Mouse (Mus musculus): ENCODE results near the gene Trmt13. TPM values are rescaled to one million over a fixed set of nuclear protein-coding genes. Genes with fewer than 3 reads are reported as not detected.

Gene Trmt13
- 18.3 and 25.4 TPM in 2 replicates for polyA plus RNA-seq (2014; fragmentation: Nextera tagmentation; extraction: Ambion mirVana)

DNA sequence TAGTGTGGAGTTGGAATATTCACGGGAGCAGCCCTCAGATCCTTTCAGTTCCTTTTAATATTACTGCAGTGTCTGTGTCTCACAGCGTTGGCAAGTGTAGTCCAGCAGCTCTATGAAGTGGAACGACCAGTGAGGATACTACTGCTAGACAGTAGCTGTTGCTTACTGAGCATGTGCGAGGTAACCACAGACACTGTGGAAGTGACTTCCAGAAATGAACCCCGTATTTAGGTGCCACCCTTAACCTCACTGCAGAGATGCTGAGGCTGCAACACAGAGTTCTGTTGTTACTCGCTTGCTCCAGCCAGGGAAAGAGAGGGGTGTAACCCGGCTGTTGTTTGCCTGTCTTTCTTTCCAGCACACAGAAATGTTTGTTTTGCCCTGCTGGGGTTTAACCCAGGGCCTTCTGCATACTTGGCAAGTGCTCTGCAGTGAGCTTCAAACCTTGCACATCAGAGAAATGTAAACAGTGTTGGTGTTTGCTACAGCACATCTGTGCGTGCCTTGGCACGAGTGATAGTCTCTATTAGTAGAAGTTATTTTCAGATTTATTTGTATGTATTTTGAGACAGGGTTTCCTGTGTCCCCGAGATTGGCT is at the start of gene Trmt13:
Gene Trmt13 (minus strand): TSS at position 293 of the 598 bp plus-strand sequence.
- Histone ChIP-seq H3K4me2 (ENCODE audit: low read depth, low read length) (no peak within 1 kb of the TSS), H3K36me3 (replicated peaks; ENCODE audit: control insufficient read depth, insufficient read depth, low read depth, low read length) (no peaks in the 10 kb centered on the region; the same call in 1 of the 2 replicates), H3K27me3 (ENCODE audit: control insufficient read depth, insufficient read depth, low read length) (no peaks in the 10 kb centered on the region), H3K9ac (replicated peaks; ENCODE audit: low read length) (no peak within 1 kb of the TSS), H3K27ac (replicated peaks; ENCODE audit: low read depth, low read length) (no peak within 1 kb of the TSS), H3K4me3 (ENCODE audit: low read depth, low read length) (no peak within 1 kb of the TSS), H3K9me3 (replicated peaks; ENCODE audit: control insufficient read depth, low read length) (no peaks in the 10 kb centered on the region), H3K4me1 (ENCODE audit: control insufficient read depth, insufficient read depth, low read length) (no peaks in the 10 kb centered on the region)
- DNase-seq (ENCODE audit: low spot score) = no peak
- 81% methylated on average over 10 of the region's 10 CpGs for WGBS
- no peak for ATAC-seq (replicated peaks; ENCODE audit: insufficient number of reproducible peaks, low FRiP score, low TSS enrichment, low read depth)

DNA sequence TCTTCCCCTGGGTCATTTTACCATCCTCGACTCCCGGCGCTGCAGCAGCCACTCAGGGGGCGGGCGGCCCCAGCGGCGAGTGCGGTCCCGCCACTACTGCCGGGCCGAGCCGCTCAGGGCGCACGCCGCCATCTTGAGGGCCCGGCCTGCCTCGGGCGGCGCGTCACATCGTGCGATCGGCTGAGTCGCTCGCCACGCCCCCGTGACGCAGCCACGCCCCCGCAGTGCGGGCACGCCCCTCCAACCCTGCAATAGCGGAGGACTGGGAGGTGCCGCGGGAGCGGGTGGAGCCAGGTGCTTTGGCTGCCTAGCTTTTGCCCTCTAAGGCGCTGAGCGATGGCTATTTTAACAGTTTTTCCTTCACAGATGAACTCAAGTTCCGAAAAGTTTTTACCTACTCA is 48.1 kb upstream of the Trmt13 start, which contains the start of gene Mfsd14a:
Gene Mfsd14a (minus strand): TSS at position 215 of the 401 bp plus-strand sequence.
- H3K4me2 ChIP-seq (ENCODE audit: low read depth, low read length) = peak within 1 kb of the TSS; percentile 39
- ATAC-seq (replicated peaks; ENCODE audit: insufficient number of reproducible peaks, low FRiP score, low TSS enrichment, low read depth) (peak; percentile 98), DNase-seq (ENCODE audit: low spot score) (peak; percentile 97)
- H3K9me3 ChIP-seq (replicated peaks; ENCODE audit: control insufficient read depth, low read length) = no peaks in the 10 kb centered on the region
- peak within 1 kb of the TSS; percentile 99 for H3K4me3 ChIP-seq (ENCODE audit: low read depth, low read length)
- H3K9ac ChIP-seq (replicated peaks; ENCODE audit: low read length) = peak within 1 kb of the TSS; percentile 98
- H3K36me3 ChIP-seq (replicated peaks; ENCODE audit: control insufficient read depth, insufficient read depth, low read depth, low read length) = no peaks in the 10 kb centered on the region
- 0% methylated on average over 39 of the region's 39 CpGs for WGBS
- peak within 1 kb of the TSS; percentile 90 for H3K27ac ChIP-seq (replicated peaks; ENCODE audit: low read depth, low read length)
- H3K27me3 ChIP-seq (ENCODE audit: control insufficient read depth, insufficient read depth, low read length) = no peaks in the 10 kb centered on the region
- no peaks in the 10 kb centered on the region for H3K4me1 ChIP-seq (ENCODE audit: control insufficient read depth, insufficient read depth, low read length)

DNA sequence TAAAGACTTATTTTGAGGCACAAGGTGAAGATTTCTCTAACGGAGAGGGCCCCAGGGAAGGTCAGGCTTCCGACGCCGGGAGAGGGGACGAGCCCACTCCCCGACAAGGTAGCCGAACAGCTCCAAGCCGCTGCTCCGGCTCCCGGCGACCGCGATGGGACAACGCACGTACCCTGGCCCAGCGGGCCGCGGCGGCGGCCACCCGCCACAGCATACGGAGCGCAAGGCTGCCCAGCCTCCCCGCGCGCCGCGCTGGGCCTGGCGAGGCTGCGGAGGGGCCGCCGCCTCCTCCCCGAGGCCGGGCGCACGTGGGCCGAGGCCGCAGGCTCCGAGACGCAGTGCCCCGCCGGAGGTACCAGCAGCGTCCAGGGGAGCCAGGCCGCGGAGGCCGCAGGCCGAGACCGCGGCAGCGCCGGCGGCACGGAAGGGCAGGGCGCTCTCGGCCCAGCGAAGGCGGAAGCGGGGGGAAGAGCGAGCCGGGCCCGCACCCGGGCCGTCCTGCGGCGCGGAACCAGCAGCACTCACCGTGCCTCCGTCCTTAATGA is 47.6 kb upstream of the Trmt13 start:
- peak; percentile 44 for DNase-seq (ENCODE audit: low spot score)
- Histone ChIP-seq H3K9me3 (replicated peaks; ENCODE audit: control insufficient read depth, low read length) (no peaks in the 10 kb centered on the region), H3K27ac (replicated peaks; ENCODE audit: low read depth, low read length) (peak overlapping the region; percentile 90), H3K27me3 (ENCODE audit: control insufficient read depth, insufficient read depth, low read length) (no peaks in the 10 kb centered on the region), H3K9ac (replicated peaks; ENCODE audit: low read length) (peak overlapping the region; percentile 98), H3K4me1 (ENCODE audit: control insufficient read depth, insufficient read depth, low read length) (no peaks in the 10 kb centered on the region), H3K4me3 (ENCODE audit: low read depth, low read length) (peak overlapping the region; percentile 99), H3K36me3 (replicated peaks; ENCODE audit: control insufficient read depth, insufficient read depth, low read depth, low read length) (no peaks in the 10 kb centered on the region), H3K4me2 (ENCODE audit: low read depth, low read length) (peak overlapping the region; percentile 39)
- ATAC-seq (replicated peaks; ENCODE audit: insufficient number of reproducible peaks, low FRiP score, low TSS enrichment, low read depth) = peak; percentile 87
- under 1% methylated on average over 51 of the region's 68 CpGs for WGBS

DNA sequence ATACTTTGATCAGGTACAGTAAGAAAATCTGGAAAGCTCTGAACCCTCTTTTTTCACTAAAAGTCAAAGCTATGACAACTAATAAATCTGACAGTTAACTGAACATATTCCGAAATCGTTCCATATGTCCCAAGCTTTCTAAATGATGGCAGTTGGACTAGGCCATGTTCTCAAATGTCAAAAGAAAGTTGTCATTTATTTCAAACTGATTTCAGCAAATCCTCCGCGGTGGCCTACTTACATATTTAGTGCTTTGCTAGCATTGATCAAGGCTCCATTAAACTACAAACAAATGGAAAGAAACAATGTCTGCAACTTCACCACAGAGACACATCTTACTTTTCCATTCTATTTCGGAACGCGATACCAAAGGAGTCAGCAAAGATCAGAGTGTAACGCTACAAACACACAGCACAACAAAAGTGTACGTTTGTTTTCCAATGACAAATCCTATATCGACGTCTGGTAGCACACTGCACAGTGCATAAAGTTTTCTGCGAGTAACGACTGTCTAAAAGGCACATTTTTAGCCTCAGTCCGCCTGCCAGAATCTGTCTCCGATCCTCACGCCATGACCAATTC is 47.0 kb upstream of the Trmt13 start:
- peak; percentile 31 for DNase-seq (ENCODE audit: low spot score)
- peak overlapping the region; percentile 39 for H3K4me2 ChIP-seq (ENCODE audit: low read depth, low read length)
- H3K4me1 ChIP-seq (ENCODE audit: control insufficient read depth, insufficient read depth, low read length) = no peaks in the 10 kb centered on the region
- no peaks in the 10 kb centered on the region for H3K9me3 ChIP-seq (replicated peaks; ENCODE audit: control insufficient read depth, low read length)
- 6% methylated on average over 16 of the region's 16 CpGs for WGBS
- H3K27ac ChIP-seq (replicated peaks; ENCODE audit: low read depth, low read length) = peak overlapping the region; percentile 90; the same call in 1 of the 2 replicates
- ATAC-seq (replicated peaks; ENCODE audit: insufficient number of reproducible peaks, low FRiP score, low TSS enrichment, low read depth) = no peak
- H3K9ac ChIP-seq (replicated peaks; ENCODE audit: low read length) = peak overlapping the region; percentile 98
- H3K27me3 ChIP-seq (ENCODE audit: control insufficient read depth, insufficient read depth, low read length) = no peaks in the 10 kb centered on the region
- H3K4me3 ChIP-seq (ENCODE audit: low read depth, low read length) = peak overlapping the region; percentile 99
- no peaks in the 10 kb centered on the region for H3K36me3 ChIP-seq (replicated peaks; ENCODE audit: control insufficient read depth, insufficient read depth, low read depth, low read length)

DNA sequence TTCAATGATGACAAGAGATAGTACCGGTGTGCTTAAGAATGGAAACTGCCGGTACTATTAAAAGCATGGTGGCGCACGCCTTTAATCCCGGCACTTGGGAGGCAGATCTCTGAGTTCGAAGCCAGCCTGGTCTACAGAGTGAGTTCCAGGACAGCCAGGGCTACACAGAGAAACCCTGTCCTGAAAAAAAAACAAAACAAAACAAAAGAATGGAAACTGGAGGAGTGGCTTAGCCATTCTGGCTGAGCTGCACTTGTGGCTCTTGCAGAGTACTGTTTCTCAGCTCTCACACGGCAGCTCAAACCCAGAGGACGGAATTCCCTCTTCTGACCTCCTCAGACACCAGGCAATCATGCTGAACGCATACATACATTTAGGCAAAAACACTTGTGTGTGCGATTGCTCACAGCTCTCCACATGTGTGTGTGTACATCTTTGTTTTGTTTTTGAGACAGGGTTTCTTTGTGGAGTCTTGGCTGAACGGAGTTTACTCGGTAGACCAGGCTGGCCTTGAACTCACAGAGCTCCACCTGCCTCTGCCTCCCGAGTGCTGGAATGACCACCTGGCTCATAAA is 45.6 kb upstream of the Trmt13 start:
- H3K4me2 ChIP-seq (ENCODE audit: low read depth, low read length) = no peak overlapping the region
- no peaks in the 10 kb centered on the region for H3K9me3 ChIP-seq (replicated peaks; ENCODE audit: control insufficient read depth, low read length)
- no peak overlapping the region for H3K9ac ChIP-seq (replicated peaks; ENCODE audit: low read length)
- H3K36me3 ChIP-seq (replicated peaks; ENCODE audit: control insufficient read depth, insufficient read depth, low read depth, low read length) = no peaks in the 10 kb centered on the region
- no peak overlapping the region for H3K27ac ChIP-seq (replicated peaks; ENCODE audit: low read depth, low read length)
- no peaks in the 10 kb centered on the region for H3K27me3 ChIP-seq (ENCODE audit: control insufficient read depth, insufficient read depth, low read length)
- ATAC-seq (replicated peaks; ENCODE audit: insufficient number of reproducible peaks, low FRiP score, low TSS enrichment, low read depth) (no peak), DNase-seq (ENCODE audit: low spot score) (no peak)
- H3K4me3 ChIP-seq (ENCODE audit: low read depth, low read length) = no peak overlapping the region
- 81% methylated on average over 13 of the region's 13 CpGs for WGBS
- H3K4me1 ChIP-seq (ENCODE audit: control insufficient read depth, insufficient read depth, low read length) = no peaks in the 10 kb centered on the region

DNA sequence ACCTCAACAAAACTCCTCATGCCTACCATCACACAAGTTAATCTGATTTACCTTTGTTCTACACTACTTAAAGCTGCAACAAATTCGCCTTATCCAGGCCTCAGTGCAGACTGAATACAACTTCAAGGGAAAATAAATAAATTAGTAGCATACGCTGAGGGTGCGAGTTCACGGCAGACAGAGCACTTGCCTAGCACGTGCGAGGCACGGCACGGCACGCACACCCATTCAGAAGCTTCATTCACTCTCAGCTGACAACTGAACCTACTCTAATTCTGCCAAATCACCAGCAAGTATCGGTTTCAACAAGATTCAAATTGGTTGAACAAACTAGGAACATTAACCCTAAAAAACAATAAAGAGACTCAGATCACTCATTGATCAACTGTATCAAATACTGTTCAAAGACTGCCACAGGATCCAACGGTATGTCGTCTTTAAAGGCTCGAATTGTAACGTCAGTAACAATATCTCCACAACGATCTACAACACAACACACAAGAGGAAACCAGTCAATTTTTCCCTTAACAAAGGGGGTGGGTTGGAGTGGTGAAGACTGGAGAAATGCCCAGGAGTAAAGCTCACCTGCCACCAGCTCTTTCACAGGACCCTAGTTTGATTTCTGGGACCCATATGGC is 44.7 kb upstream of the Trmt13 start:
- ATAC-seq (replicated peaks; ENCODE audit: insufficient number of reproducible peaks, low FRiP score, low TSS enrichment, low read depth) (no peak), DNase-seq (ENCODE audit: low spot score) (no peak)
- Histone ChIP-seq H3K4me2 (ENCODE audit: low read depth, low read length) (no peak overlapping the region), H3K36me3 (replicated peaks; ENCODE audit: control insufficient read depth, insufficient read depth, low read depth, low read length) (no peaks in the 10 kb centered on the region), H3K4me1 (ENCODE audit: control insufficient read depth, insufficient read depth, low read length) (no peaks in the 10 kb centered on the region), H3K9ac (replicated peaks; ENCODE audit: low read length) (no peak overlapping the region), H3K4me3 (ENCODE audit: low read depth, low read length) (no peak overlapping the region), H3K9me3 (replicated peaks; ENCODE audit: control insufficient read depth, low read length) (no peaks in the 10 kb centered on the region), H3K27ac (replicated peaks; ENCODE audit: low read depth, low read length) (no peak overlapping the region), H3K27me3 (ENCODE audit: control insufficient read depth, insufficient read depth, low read length) (no peaks in the 10 kb centered on the region)
- 61% methylated on average over 15 of the region's 15 CpGs for WGBS

DNA sequence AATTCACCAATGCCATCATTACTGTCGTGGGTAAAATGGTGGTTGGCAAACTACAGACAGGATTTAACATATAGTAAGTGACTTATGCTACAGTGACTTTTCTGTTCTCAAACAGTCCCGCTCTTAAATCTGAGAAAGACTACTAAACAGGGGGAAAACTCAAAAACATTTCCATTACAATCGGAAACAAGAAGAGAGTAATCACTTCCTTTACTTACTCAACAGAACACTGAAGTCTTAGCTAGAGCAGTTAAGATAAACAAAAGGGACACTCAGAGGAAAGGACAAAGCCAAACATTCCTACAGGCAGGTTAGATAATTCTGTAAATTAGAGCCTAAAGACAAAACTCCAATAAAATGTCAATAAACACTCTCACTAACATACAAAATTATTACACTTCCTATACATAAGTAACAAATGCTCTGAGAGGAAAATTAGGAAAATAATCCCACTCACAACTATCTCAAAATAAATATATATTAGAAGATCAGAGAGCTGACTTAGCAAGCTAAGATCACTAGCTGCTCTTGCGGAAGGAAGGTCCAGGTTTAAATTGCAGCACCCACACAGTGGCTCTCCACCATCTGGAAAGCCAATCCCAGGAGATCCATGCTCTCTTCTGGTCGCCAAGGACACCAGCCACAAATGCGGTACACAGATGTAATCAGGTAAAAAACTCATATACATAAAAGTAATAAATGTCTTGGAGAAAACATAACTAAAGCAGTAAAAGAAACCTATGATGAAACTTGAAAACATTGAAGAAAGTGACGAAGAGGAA is 42.0 kb upstream of the Trmt13 start:
- no peak for DNase-seq (ENCODE audit: low spot score)

More for the DNA sequence above, 42.0 kb upstream of the Trmt13 start:
- Histone ChIP-seq H3K4me1 (ENCODE audit: control insufficient read depth, insufficient read depth, low read length) (no peaks in the 10 kb centered on the region), H3K9ac (replicated peaks; ENCODE audit: low read length) (no peak overlapping the region), H3K9me3 (replicated peaks; ENCODE audit: control insufficient read depth, low read length) (no peaks in the 10 kb centered on the region), H3K27ac (replicated peaks; ENCODE audit: low read depth, low read length) (no peak overlapping the region), H3K36me3 (replicated peaks; ENCODE audit: control insufficient read depth, insufficient read depth, low read depth, low read length) (no peaks in the 10 kb centered on the region), H3K4me2 (ENCODE audit: low read depth, low read length) (no peak overlapping the region), H3K27me3 (ENCODE audit: control insufficient read depth, insufficient read depth, low read length) (no peaks in the 10 kb centered on the region), H3K4me3 (ENCODE audit: low read depth, low read length) (no peak overlapping the region)
- ATAC-seq (replicated peaks; ENCODE audit: insufficient number of reproducible peaks, low FRiP score, low TSS enrichment, low read depth) = no peak
- WGBS = 82% methylated on average over 7 of the region's 7 CpGs

All from embryonic facial prominence, embryonic 11.5 days (tissue).